Mouse (Mus musculus) bone marrow macrophage, adult 2 months (primary cell): ENCODE results near the gene Spock1.

Experiments used
- CTCF ChIP-seq: IDR thresholded peaks from 2 replicates; pipeline ENCODE4 v1.5.1; 2012; ENCODE audit warnings: low read depth, mild to moderate bottlenecking, low read length, moderate library complexity
- POLR2A ChIP-seq: IDR thresholded peaks from 2 replicates; pipeline ENCODE4 v1.6.1; 2012; ENCODE audit warnings: mild to moderate bottlenecking, low read depth, low read length, borderline replicate concordance

DNA sequence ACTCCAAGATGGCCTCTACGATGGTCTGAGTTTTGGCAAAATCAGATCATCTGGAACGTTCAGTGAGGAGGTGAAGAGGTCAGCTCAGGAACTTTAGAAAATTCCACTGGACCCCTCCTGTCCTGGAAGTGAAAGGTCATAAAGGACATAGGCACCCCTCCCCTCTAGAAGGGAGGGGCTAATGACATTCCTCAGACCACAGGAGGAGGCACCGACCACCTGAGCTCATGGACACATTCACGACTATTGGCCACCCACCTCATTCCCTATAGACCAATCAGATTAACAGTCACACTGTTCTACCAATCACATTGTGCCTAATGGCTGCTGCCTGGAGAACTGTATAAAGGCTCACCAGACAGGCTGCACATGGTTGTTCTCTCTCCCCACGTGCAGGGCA is 384.8 kb downstream of the Spock1 start:
- TF ChIP-seq CTCF, result no peak
- no peak for TF ChIP-seq POLR2A
